Mouse (Mus musculus): Measurements from ENCODE around the gene Fzd1. TPM values are rescaled to one million over a fixed set of nuclear protein-coding genes. Genes with fewer than 3 reads are reported as not detected.

Fzd1 gene
- total RNA-seq, 4 experiments from 2014 or later: 8.2 to 9.9 (median 8.5) TPM

- no peak for DNase-seq (ENCODE audit: low spot score in 2 of 2)
Measured at GRCm38 (mm10) chr5:4754701-4755281, 3.0 kb downstream of the Fzd1 start.

- no peak for DNase-seq (ENCODE audit: low spot score in 2 of 2)
Measured at GRCm38 (mm10) chr5:4753161-4753560, 4.7 kb downstream of the Fzd1 start.

- DNase-seq (ENCODE audit: low spot score in 2 of 2): no peak
Measured at GRCm38 (mm10) chr5:4742722-4743121, 15.1 kb downstream of the Fzd1 start.

- no peak for DNase-seq (ENCODE audit: low spot score in 2 of 2)
Measured at GRCm38 (mm10) chr5:4737013-4737412, 20.8 kb downstream of the Fzd1 start.

GRCm38 (mm10) chr5:4735461-4735860 lies 22.4 kb downstream of the Fzd1 start:
- DNase-seq (ENCODE audit: low spot score in 2 of 2): no peak

- DNase-seq (ENCODE audit: low spot score in 2 of 2): no peak
Measured at GRCm38 (mm10) chr5:4733239-4733638, 24.6 kb downstream of the Fzd1 start.

GRCm38 (mm10) chr5:4732241-4733229 lies 25.3 kb downstream of the Fzd1 start:
- no peak for DNase-seq (ENCODE audit: low spot score in 2 of 2)

GRCm38 (mm10) chr5:4731743-4732215 lies 26.1 kb downstream of the Fzd1 start:
- DNase-seq (ENCODE audit: low spot score in 2 of 2): no peak

- DNase-seq (ENCODE audit: low spot score in 2 of 2): no peak
Measured at GRCm38 (mm10) chr5:4731064-4731463, 26.8 kb downstream of the Fzd1 start.

Small RNA genes within 50 kb of the gene (microRNA-seq; reads per million reads assigned to microRNA genes)
- 0 reads per million in 2 experiments for gene Gm44483
